28 mouse cellular contexts compared by ENCODE assay signal in the genomic region with DNA sequence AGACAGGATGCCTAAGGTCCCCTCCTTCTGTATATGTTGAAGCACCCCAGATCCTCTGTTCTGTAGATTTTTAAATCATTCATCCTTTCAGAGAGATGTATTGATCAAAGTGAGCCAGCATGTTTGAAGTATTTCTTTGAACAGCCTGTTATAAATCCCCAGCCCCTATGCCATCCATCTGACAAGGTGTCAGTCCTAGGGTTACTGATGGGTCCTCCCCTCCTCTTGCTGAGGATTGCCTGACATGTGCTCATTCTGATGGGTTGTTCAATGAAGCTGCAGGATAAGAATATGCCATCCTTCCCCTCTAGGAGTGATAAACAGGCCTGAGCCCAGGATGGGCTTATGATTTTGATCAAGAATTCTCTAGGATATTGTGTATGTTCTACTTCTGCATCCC.
"Had no signal": no experiment of that assay in that cellular context is flagged by ENCODE, and none has a peak within 500 bp of the region (broad histone marks: within the 10 kb centered on the region; RNA-seq: fewer than 3 reads in every experiment).

No protein-coding gene starts in this region.

- H3K36me3 ChIP-seq: embryonic facial prominence, embryonic 10.5 days; embryonic facial prominence, embryonic 12.5 days; embryonic facial prominence, embryonic 13.5 days; embryonic facial prominence, embryonic 15.5 days; forebrain, embryonic 10.5 days; forebrain, embryonic 12.5 days; forebrain, embryonic 15.5 days had no signal

- H3K4me2 ChIP-seq: embryonic facial prominence, embryonic 12.5 days; embryonic facial prominence, embryonic 13.5 days; embryonic facial prominence, embryonic 15.5 days; forebrain, embryonic 12.5 days; forebrain, embryonic 13.5 days; forebrain, embryonic 15.5 days had no signal

- ATAC-seq: forebrain, embryonic 13.5 days; forebrain, embryonic 14.5 days; forebrain, embryonic 15.5 days; forebrain, embryonic 16.5 days; forebrain, postnatal 0 days had no signal

- H3K9ac ChIP-seq: embryonic facial prominence, embryonic 12.5 days; embryonic facial prominence, embryonic 13.5 days; embryonic facial prominence, embryonic 15.5 days; forebrain, embryonic 12.5 days; forebrain, embryonic 13.5 days; forebrain, embryonic 15.5 days; forebrain, postnatal 0 days had no signal

- H3K4me3 ChIP-seq: embryonic facial prominence, embryonic 10.5 days; embryonic facial prominence, embryonic 12.5 days; embryonic facial prominence, embryonic 13.5 days; embryonic facial prominence, embryonic 15.5 days; erythroblast, embryonic 14.5 days; forebrain, embryonic 10.5 days; forebrain, embryonic 12.5 days; forebrain, embryonic 13.5 days; forebrain, embryonic 15.5 days; gastrocnemius, adult 2 months had no signal

- H3K9me3 ChIP-seq: embryonic facial prominence, embryonic 10.5 days; embryonic facial prominence, embryonic 12.5 days; embryonic facial prominence, embryonic 13.5 days; embryonic facial prominence, embryonic 15.5 days; forebrain, embryonic 10.5 days; forebrain, embryonic 12.5 days; forebrain, embryonic 13.5 days; forebrain, embryonic 15.5 days had no signal

- H3K27me3 ChIP-seq: embryonic facial prominence, embryonic 12.5 days; embryonic facial prominence, embryonic 13.5 days; embryonic facial prominence, embryonic 15.5 days; forebrain, embryonic 12.5 days; forebrain, embryonic 13.5 days; forebrain, embryonic 15.5 days had no signal

- H3K27ac ChIP-seq: embryonic facial prominence, embryonic 10.5 days; embryonic facial prominence, embryonic 12.5 days; embryonic facial prominence, embryonic 13.5 days; embryonic facial prominence, embryonic 15.5 days; forebrain, embryonic 10.5 days; forebrain, embryonic 12.5 days; forebrain, embryonic 13.5 days; forebrain, embryonic 15.5 days; gastrocnemius, adult 2 months had no signal

- DNase-seq: cerebellum, adult 18-20 months; cerebellum, adult 2 months; cerebellum, adult 8-10 months; cerebellum, adult 9-10 months; cerebellum, adult 9-11 months; cerebellum, postnatal 10 days; cerebellum, postnatal 14 days; cerebellum, postnatal 25 days; cerebellum, postnatal 36 days; embryo, embryonic 11 days; forebrain, postnatal 0 days; gastrocnemius, adult 2 months; gastrocnemius, postnatal 10 days; gastrocnemius, postnatal 14 days; gastrocnemius, postnatal 25 days; gastrocnemius, postnatal 36 days; heart, adult 18-20 months had no signal

- H3K4me1 ChIP-seq: embryonic facial prominence, embryonic 10.5 days; embryonic facial prominence, embryonic 12.5 days; embryonic facial prominence, embryonic 13.5 days; embryonic facial prominence, embryonic 15.5 days; forebrain, embryonic 10.5 days; forebrain, embryonic 12.5 days; forebrain, embryonic 13.5 days; forebrain, embryonic 15.5 days had no signal
